Mouse (Mus musculus): Measurements from ENCODE around the gene Tsr1. TPM values are rescaled to one million over a fixed set of nuclear protein-coding genes. Genes with fewer than 3 reads are reported as not detected.

Gene Tsr1
- total RNA-seq, 2 experiments from 2014 or later, result 22.8 to 26.7 TPM

Small RNA genes within 50 kb of the gene (microRNA-seq; reads per million reads assigned to microRNA genes)
- gene Mir6926, result 1.0 reads per million

Other genes starting within 250 kb of the Tsr1 start
- gene Cluh, start 248.6 kb upstream of the Tsr1 start, total RNA-seq (2021), result 10 to 100 TPM; 90.2 to 100.0 TPM
- 100 to 1,000 TPM; 107 to 138 TPM for gene Pafah1b1, start 173.4 kb upstream of the Tsr1 start, total RNA-seq (2021)
- gene Mettl16, start 127.2 kb upstream of the Tsr1 start, total RNA-seq (2021), result 10 to 100 TPM; 11.1 to 14.2 TPM
- 1 to 10 TPM; 4.8 to 7.0 TPM for gene Mnt, start 67.2 kb upstream of the Tsr1 start, total RNA-seq (2021)
- 1 to 10 TPM; 1.6 to 2.4 TPM for gene Sgsm2, start 1.0 kb upstream of the Tsr1 start, total RNA-seq (2021)
- 10 to 100 TPM; 11.8 to 12.3 TPM for gene Smg6, start 27.8 kb downstream of the Tsr1 start, total RNA-seq (2021)
- 10 to 100 TPM; 15.6 to 22.8 TPM for gene Srr, start 27.9 kb downstream of the Tsr1 start, total RNA-seq (2021)

Measured in gastrocnemius, adult 18-20 months (tissue).